Mouse (Mus musculus) midbrain, embryonic 12.5 days (tissue): ENCODE measurements around the gene Selenow. TPM values are rescaled to one million over a fixed set of nuclear protein-coding genes. Genes with fewer than 3 reads are reported as not detected.
"Not testable (repeated sequence)": the region's sequence is repeated elsewhere in the genome, so short reads cannot be mapped to it uniquely, and the experiment has no call there.

Source experiments
- ATAC-seq: fragments of 200-750 bp; cut with Nextera tagmentation; 2 replicates; pipeline ENCODE4 v1.8.0; 2017; ENCODE audit warnings: low read depth, moderate TSS enrichment, moderate library complexity; ENCODE audit not compliant: low FRiP score
- H3K27ac ChIP-seq: fragments of 300-500 bp; sonication (generic); replicated peaks from 2 replicates; pipeline ENCODE4 v1.5.1; 2016; ENCODE audit warnings: mild to moderate bottlenecking
- H3K27me3 ChIP-seq: fragments of 300-500 bp; sonication (generic); 2 replicates; pipeline ENCODE4 v1.6.1; 2016; ENCODE audit warnings: mild to moderate bottlenecking
- H3K36me3 ChIP-seq: fragments of 300-500 bp; sonication (generic); 2 replicates; pipeline ENCODE4 v1.6.1; 2016
- H3K4me1 ChIP-seq: fragments of 300-500 bp; sonication (generic); 2 replicates; pipeline ENCODE4 v1.6.1; 2016
- H3K4me2 ChIP-seq: fragments of 300-500 bp; sonication (generic); replicated peaks from 2 replicates; pipeline ENCODE4 v1.6.1; 2016; ENCODE audit warnings: mild to moderate bottlenecking, moderate library complexity
- H3K4me3 ChIP-seq: fragments of 300-500 bp; sonication (generic); 2 replicates; pipeline ENCODE4 v1.5.1; 2016; ENCODE audit warnings: mild to moderate bottlenecking
- H3K9ac ChIP-seq: fragments of 300-500 bp; sonication (generic); replicated peaks from 2 replicates; pipeline ENCODE4 v1.6.1; 2016; ENCODE audit warnings: mild to moderate bottlenecking, moderate library complexity
- H3K9me3 ChIP-seq: fragments of 300-500 bp; sonication (generic); 2 replicates; pipeline ENCODE4 v1.6.1; 2016; ENCODE audit warnings: mild to moderate bottlenecking
- WGBS: fragments of 180-500 bp; shearing (Covaris S2); methylation state at CpG from one replicate; pipeline ENCODE4 v1.1.7; 2016; 5-methylcytosine and 5-hydroxymethylcytosine counted together
- polyA plus RNA-seq: library from polyadenylated mRNA; unstranded; fragments of >200 nt; fragmentation: Nextera tagmentation; extraction: Ambion mirVana; gene quantifications from 2 replicates; pipeline ENCODE4 v1.2.1, GENCODE M21; 2016

The Selenow gene
- polyA plus RNA-seq, 1 experiment from 2014 or later, result 1,059 TPM

DNA sequence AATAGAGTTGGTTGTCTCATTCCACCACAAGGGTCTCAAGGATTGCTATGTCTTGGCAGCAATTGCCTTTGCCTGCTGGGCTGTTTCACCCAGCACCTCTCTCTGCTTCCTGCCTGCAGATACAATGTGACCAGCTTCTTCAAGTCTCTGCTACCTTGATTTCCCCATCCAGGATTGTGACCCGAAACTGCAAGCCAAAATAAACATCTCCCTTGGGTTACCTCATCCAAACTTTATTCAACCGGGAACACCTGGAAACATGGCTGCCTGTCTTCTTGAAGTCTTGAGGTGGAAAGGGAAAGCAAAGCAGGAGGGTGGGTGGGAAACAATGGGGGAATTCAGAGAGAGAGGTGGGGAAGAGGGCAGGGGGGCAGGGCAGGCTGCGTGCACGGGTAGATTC, 5.2 kb downstream of the Selenow start:
- H3K36me3 ChIP-seq, result peaks cover 40% of the 10 kb centered on the region
- H3K27ac ChIP-seq, result no peak overlapping the region
- ATAC-seq, result no peak
- H3K9me3 ChIP-seq, result no peaks in the 10 kb centered on the region
- no peak overlapping the region for H3K4me2 ChIP-seq
- no peak overlapping the region for H3K4me3 ChIP-seq
- H3K4me1 ChIP-seq, result peaks cover 18% of the 10 kb centered on the region
- no peaks in the 10 kb centered on the region for H3K27me3 ChIP-seq
- H3K9ac ChIP-seq, result no peak overlapping the region
- 83% methylated on average over 4 of the region's 4 CpGs for WGBS

DNA sequence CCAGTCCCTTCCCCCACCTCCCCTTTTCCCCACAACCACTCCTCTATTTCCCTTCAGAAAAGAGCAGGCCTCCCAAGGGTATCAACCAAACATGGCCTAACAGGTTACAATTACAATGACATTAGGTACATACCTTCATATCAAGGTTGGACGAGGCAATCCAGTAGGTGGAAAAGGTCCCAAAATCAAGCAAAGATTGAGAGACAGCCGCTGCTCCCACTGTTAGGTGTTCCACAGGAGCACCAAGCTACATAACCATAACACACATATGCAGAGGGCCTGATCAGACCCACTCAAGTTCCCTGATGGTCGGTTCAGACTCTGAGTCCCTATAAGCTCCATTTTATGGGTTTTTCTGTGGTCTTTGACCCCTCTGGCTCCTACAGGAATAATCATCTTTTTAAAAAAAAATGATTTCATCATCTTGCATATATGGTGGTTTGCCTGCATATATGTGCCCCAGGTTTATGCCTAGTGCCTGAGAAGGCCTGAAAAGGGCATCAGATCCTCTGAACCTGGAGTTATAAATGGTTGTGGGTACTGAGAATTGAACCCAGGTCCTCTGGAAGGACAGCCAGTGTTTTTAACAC, 6.0 kb downstream of the Selenow start:
- no peak overlapping the region for H3K4me3 ChIP-seq
- WGBS, result 81% methylated on average over 3 of the region's 3 CpGs
- H3K4me1 ChIP-seq, result peaks cover 16% of the 10 kb centered on the region
- no peaks in the 10 kb centered on the region for H3K9me3 ChIP-seq
- H3K27ac ChIP-seq, result no peak overlapping the region
- H3K9ac ChIP-seq, result no peak overlapping the region
- no peak for ATAC-seq
- H3K36me3 ChIP-seq, result peaks cover 40% of the 10 kb centered on the region
- H3K27me3 ChIP-seq, result no peaks in the 10 kb centered on the region
- no peak overlapping the region for H3K4me2 ChIP-seq

DNA sequence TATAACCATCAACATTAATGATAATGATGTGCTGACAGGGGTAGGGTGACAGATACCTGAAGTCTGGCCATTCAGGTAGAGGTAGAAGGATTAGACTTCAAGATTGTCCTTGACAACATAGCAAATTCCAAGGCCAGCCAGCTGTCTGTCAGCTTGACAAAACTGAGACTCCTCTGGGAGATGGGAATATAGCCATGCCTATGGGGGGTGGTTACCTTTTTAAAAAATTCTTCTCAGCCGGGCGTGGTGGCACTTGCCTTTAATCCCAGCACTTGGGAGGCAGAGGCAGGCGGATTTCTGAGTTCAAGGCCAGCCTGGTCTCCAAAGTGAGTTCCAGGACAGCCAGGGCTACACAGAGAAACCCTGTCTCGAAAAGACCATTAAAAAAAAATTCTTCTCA, 6.5 kb downstream of the Selenow start:
- H3K4me1 ChIP-seq, result peaks cover 11% of the 10 kb centered on the region
- not testable (repeated sequence) for ATAC-seq, H3K27me3 ChIP-seq, H3K4me3 ChIP-seq, H3K9me3 ChIP-seq, H3K9ac ChIP-seq, H3K4me2 ChIP-seq, H3K27ac ChIP-seq
- 84% methylated on average over 4 of the region's 4 CpGs for WGBS
- peaks cover 40% of the 10 kb centered on the region for H3K36me3 ChIP-seq

DNA sequence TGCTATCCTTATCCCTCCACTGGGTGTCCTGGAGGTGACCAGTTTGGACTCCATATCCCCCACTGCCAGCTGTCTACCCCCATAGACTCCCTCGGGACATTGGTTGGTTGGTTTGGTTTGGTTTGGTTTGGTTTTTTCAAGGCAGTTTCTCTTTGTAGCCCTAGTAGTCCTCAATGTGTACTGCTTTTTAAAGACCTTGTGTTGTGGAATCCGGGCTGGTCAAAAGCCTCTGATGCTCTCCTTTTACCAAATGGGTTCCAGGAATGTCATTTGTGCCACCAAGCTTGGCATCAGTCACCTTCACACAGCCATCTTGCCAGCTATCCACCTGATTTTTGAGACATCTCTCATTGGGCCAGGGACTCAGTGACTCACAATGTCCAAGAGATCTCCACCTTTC, 7.5 kb downstream of the Selenow start:
- Histone ChIP-seq H3K9me3 (no peaks in the 10 kb centered on the region), H3K27ac (no peak overlapping the region), H3K27me3 (no peaks in the 10 kb centered on the region), H3K4me3 (no peak overlapping the region), H3K4me2 (no peak overlapping the region), H3K36me3 (peaks cover 33% of the 10 kb centered on the region), H3K9ac (no peak overlapping the region), H3K4me1 (0 out of 2 replicates have a peak, but pooled peaks cover 2% of the 10 kb centered on the region)
- no peak for ATAC-seq
- WGBS, result 92% methylated on average over 2 of the region's 2 CpGs

DNA sequence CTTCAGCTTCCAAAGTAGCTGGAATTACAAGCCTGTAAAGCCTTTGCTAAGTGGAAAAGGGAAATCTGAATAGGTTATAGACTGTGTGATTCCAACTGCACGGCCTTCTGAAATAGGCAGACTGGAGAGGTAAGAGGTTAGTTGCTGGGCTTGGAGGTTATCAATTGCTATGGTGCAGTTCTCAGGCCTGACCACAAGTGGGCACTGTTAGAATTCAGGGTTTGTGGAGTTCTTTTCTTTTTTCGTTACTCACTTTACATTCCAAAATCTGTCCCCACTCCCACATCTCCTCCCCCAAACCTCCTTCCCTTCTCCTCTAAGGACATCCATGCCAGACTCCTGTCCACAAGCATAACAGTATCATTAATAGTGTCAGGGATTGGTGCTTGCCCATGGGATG, 8.0 kb downstream of the Selenow start:
- no peaks in the 10 kb centered on the region for H3K27me3 ChIP-seq
- no peak overlapping the region for H3K4me3 ChIP-seq
- H3K4me2 ChIP-seq, result no peak overlapping the region
- H3K9ac ChIP-seq, result no peak overlapping the region
- no peaks in the 10 kb centered on the region for H3K9me3 ChIP-seq
- ATAC-seq, result no peak
- 0 out of 2 replicates have a peak, but pooled peaks cover 2% of the 10 kb centered on the region for H3K4me1 ChIP-seq
- H3K27ac ChIP-seq, result no peak overlapping the region
- peaks cover 28% of the 10 kb centered on the region for H3K36me3 ChIP-seq
- 44% methylated on average over 2 of the region's 2 CpGs for WGBS

DNA sequence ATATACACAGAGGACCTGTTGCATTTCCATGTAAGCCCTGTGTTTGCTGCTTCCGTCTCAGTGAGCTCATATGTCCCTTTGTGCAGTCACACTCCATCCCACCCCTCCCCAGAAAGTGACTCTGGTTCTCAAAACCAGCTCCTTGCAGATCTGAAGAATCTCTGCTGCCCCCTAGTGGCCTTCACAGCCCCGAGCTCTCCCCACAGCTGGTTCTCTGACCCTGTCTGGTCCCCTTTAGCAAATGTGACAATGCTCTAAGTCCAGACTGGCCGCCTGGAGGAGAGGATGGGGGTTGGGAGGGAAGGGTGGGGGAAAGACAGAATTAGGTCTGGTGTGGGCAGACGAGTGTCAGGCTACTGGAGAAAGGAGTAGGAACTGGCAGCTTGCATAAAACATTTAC, 10.0 kb downstream of the Selenow start:
- 0% methylated on average over 4 of the region's 4 CpGs for WGBS
- Histone ChIP-seq H3K9me3 (no peaks in the 10 kb centered on the region), H3K9ac (no peak overlapping the region), H3K36me3 (peaks cover 10% of the 10 kb centered on the region), H3K4me3 (no peak overlapping the region), H3K27ac (no peak overlapping the region), H3K4me2 (no peak overlapping the region), H3K27me3 (no peaks in the 10 kb centered on the region), H3K4me1 (0 out of 2 replicates have a peak, but pooled peaks cover 2% of the 10 kb centered on the region)
- peak; percentile 81 for ATAC-seq

DNA sequence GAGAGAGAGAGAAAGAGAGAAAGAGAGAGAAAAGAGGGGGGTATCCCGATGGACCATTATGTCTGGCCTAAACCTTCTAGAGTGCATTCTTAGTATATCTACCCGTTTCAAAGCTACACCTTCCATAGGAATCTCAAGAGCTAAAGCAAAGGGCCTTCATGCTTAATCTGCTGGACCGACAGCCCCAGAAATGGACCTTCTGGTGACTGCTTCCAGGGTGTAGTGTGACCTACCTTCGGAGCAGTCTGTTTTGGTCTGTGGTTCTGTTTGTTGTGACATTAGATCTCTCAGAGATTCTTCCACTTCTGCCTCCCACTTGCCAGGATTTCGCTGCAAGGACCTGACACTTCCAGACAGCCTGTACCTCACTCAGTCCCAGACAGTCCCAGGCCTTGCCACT, 11.7 kb downstream of the Selenow start:
- Histone ChIP-seq H3K36me3 (no peaks in the 10 kb centered on the region), H3K27ac (no peak overlapping the region), H3K9ac (no peak overlapping the region), H3K4me2 (no peak overlapping the region), H3K27me3 (no peaks in the 10 kb centered on the region), H3K9me3 (no peaks in the 10 kb centered on the region), H3K4me1 (0 out of 2 replicates have a peak, but pooled peaks cover 2% of the 10 kb centered on the region), H3K4me3 (no peak overlapping the region)
- ATAC-seq, result no peak
- 85% methylated on average over 5 of the region's 5 CpGs for WGBS

DNA sequence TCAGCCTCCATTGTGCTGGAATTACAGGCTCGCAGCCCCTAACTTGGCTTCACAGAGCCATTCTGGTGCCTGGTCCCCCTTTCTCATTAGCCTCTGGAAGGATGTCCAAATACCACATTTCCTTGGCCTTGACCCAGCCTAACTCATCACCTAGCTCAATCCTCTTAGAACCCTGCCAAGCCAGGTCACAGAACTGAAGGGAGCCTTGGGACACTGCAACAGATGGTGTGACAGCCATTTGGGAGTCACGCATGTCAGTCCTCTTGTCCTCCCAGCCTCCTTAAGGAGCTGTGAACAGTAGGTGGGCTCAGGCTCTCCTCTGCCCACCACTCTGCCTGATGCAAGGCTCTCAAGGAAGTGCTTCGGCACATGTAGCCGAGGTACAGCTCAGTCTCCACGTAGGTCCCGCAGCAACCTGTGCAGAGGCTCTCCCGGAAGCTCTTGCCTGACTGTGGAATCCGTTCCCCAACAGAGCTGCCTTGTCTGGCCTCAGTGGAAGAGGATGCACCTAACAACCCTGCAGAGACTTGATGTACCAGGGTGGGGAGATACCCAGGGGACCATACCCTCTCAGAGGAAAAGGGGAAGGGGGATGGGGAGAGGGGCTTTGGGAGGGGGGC, 14.1 kb downstream of the Selenow start:
- Histone ChIP-seq H3K4me2 (no peak overlapping the region), H3K27me3 (no peaks in the 10 kb centered on the region), H3K4me1 (0 out of 2 replicates have a peak, but pooled peaks cover 2% of the 10 kb centered on the region), H3K36me3 (no peaks in the 10 kb centered on the region), H3K9me3 (no peaks in the 10 kb centered on the region), H3K27ac (no peak overlapping the region), H3K9ac (no peak overlapping the region), H3K4me3 (no peak overlapping the region)
- no peak for ATAC-seq
- 79% methylated on average over 8 of the region's 8 CpGs for WGBS

DNA sequence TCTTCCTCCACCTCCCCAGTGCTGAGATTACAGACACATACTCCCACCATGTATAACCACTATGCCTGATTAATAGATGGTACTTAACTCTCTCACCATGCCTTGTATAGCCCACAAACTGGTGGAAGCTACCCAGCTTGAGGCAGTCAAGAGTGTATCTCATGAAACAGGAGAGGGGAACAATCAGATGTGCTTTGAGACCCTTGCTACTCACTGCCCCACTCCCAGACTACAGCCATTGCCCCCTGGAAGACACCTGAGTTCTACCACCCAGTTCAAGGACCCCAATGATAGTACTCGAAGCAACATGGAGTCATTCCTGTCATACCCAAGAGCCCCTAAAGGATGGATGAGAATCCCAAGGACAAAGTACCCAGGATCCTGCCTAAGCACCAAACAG, 15.6 kb downstream of the Selenow start:
- Histone ChIP-seq H3K9me3 (no peaks in the 10 kb centered on the region), H3K27me3 (no peaks in the 10 kb centered on the region), H3K9ac (no peak overlapping the region), H3K36me3 (no peaks in the 10 kb centered on the region), H3K27ac (no peak overlapping the region), H3K4me3 (no peak overlapping the region), H3K4me1 (no peaks in the 10 kb centered on the region), H3K4me2 (no peak overlapping the region)
- WGBS, result 94% methylated on average over 1 of the region's 1 CpGs
- no peak for ATAC-seq

DNA sequence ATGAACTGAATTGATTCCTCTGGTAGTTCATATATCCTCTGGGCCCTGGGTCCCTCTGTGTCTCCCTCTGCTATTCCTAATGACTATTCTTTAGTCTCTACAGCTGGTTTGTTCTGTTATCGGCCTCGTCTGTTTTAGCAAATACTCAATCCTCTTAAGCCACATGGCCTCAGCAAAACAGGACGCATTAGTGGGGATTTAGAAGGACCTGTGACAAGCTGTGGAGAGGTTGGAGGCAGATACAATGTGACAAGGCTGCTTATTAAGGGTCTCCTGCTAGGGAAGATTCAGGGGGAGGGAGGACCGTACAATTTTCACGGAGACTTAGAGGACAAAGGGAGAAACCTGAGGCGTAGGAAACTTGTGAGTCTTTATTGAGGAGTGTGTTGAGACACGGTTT, 16.3 kb downstream of the Selenow start:
- Histone ChIP-seq H3K27ac (no peak overlapping the region), H3K27me3 (no peaks in the 10 kb centered on the region), H3K4me1 (no peaks in the 10 kb centered on the region), H3K4me3 (no peak overlapping the region), H3K36me3 (no peaks in the 10 kb centered on the region), H3K4me2 (no peak overlapping the region), H3K9me3 (no peaks in the 10 kb centered on the region), H3K9ac (no peak overlapping the region)
- ATAC-seq, result no peak
- WGBS, result 35% methylated on average over 7 of the region's 7 CpGs

DNA sequence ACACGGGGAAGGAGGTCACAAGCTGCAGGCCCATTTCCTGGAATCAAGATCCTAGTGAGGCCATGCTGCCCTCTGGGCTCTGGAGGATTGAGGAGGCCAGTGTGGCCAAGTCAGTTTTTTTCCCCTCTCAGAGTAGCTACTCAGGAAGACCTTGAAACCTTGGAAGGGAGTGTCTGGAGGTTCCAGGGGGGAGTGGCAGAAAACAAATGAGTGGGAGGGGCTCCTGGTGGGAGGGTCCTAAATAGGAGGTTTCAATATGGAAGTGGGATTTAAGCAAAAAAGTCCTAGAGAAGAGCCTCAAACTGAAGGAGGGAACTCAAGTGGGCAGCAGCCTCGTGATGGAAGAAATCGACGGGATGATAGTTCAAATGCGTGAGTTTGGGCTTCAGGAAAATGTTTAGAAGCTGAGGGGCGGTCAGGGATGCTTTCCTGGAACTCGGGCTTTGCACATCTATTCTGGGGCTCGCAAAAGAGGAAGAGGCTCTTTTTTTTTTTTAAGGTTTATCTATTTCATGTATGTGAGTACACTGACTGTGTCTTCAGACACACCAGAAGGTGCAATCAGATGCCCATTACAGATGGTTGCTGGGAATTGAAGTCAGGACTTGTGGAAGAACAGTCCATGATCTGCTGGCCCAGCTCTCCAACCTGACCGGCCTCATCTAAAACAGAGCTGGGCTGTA, 20.7 kb downstream of the Selenow start:
- no peak overlapping the region for H3K27ac ChIP-seq
- no peak for ATAC-seq
- H3K9ac ChIP-seq, result no peak overlapping the region
- 82% methylated on average over 9 of the region's 9 CpGs for WGBS
- H3K4me1 ChIP-seq, result no peaks in the 10 kb centered on the region
- H3K4me3 ChIP-seq, result no peak overlapping the region
- no peaks in the 10 kb centered on the region for H3K27me3 ChIP-seq
- H3K9me3 ChIP-seq, result no peaks in the 10 kb centered on the region
- H3K36me3 ChIP-seq, result no peaks in the 10 kb centered on the region
- H3K4me2 ChIP-seq, result no peak overlapping the region

DNA sequence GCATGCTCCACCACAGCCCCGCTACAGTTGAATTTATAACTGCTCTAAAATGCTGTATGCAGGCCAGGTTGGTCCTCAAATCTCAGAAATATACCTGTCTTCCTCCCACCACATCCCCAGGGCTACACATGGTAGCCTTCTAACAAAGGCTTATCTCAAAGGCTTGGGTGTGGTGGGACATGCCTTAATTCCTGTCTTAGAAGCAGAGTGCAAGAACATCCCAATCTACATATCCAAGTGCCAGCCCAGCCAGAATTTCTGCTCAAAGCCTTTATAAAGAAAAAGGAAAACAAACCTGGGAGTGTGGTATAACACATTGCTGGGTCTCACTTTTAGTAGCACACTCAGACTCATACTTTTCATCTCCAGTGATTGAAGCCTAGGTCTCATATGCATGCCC, 28.0 kb downstream of the Selenow start:
- no peak overlapping the region for H3K4me2 ChIP-seq
- no peaks in the 10 kb centered on the region for H3K9me3 ChIP-seq
- no peaks in the 10 kb centered on the region for H3K4me1 ChIP-seq
- ATAC-seq, result no peak
- H3K4me3 ChIP-seq, result no peak overlapping the region
- no peaks in the 10 kb centered on the region for H3K27me3 ChIP-seq
- WGBS, result 84% methylated on average over 1 of the region's 1 CpGs
- no peaks in the 10 kb centered on the region for H3K36me3 ChIP-seq
- H3K9ac ChIP-seq, result no peak overlapping the region
- no peak overlapping the region for H3K27ac ChIP-seq
